Mouse (Mus musculus) neural tube, embryonic 15.5 days (tissue): ENCODE results near the gene Kif13a. TPM values are rescaled to one million over a fixed set of nuclear protein-coding genes. Genes with fewer than 3 reads are reported as not detected.

ENCODE experiments used
- ATAC-seq: fragments of 200-750 bp; cut with Nextera tagmentation; 2 replicates; pipeline ENCODE4 v1.8.0; 2017; ENCODE audit warnings: mild to moderate bottlenecking, moderate TSS enrichment, moderate library complexity; ENCODE audit not compliant: low FRiP score
- H3K27ac ChIP-seq: fragments of 300-500 bp; sonication (generic); replicated peaks from 2 replicates; pipeline ENCODE4 v1.5.1; 2015; ENCODE audit warnings: mild to moderate bottlenecking, inconsistent platforms
- H3K27me3 ChIP-seq: fragments of 300-500 bp; sonication (generic); replicated peaks from 2 replicates; pipeline ENCODE4 v1.6.1; 2015; ENCODE audit warnings: inconsistent platforms
- H3K36me3 ChIP-seq: fragments of 300-500 bp; sonication (generic); 2 replicates; pipeline ENCODE4 v1.6.1; 2015; ENCODE audit warnings: inconsistent platforms
- H3K4me1 ChIP-seq: fragments of 300-500 bp; sonication (generic); 2 replicates; pipeline ENCODE4 v1.6.1; 2015; ENCODE audit warnings: inconsistent platforms
- H3K4me2 ChIP-seq: fragments of 300-500 bp; sonication (generic); 2 replicates; pipeline ENCODE4 v1.6.1; 2015; ENCODE audit warnings: inconsistent platforms, mild to moderate bottlenecking, moderate library complexity
- H3K4me3 ChIP-seq: fragments of 300-500 bp; sonication (generic); replicated peaks from 2 replicates; pipeline ENCODE4 v1.5.1; 2015; ENCODE audit warnings: mild to moderate bottlenecking, inconsistent platforms
- H3K9ac ChIP-seq: fragments of 300-500 bp; sonication (generic); replicated peaks from 2 replicates; pipeline ENCODE4 v1.6.1; 2015; ENCODE audit warnings: mild to moderate bottlenecking, inconsistent platforms
- H3K9me3 ChIP-seq: fragments of 300-500 bp; sonication (generic); replicated peaks from 2 replicates; pipeline ENCODE4 v1.6.1; 2016; ENCODE audit warnings: inconsistent platforms
- WGBS: fragments of 180-500 bp; shearing (Covaris S2); methylation state at CpG from one replicate; pipeline ENCODE4 v1.1.7; 2015; ENCODE audit warnings: mixed read lengths; 5-methylcytosine and 5-hydroxymethylcytosine counted together
- polyA plus RNA-seq: library from polyadenylated mRNA; unstranded; fragments of >200 nt; fragmentation: Nextera tagmentation; extraction: Ambion mirVana; gene quantifications from 2 replicates; pipeline ENCODE4 v1.2.1, GENCODE M21; 2015

Kif13a gene
- polyA plus RNA-seq, 1 experiment from 2014 or later, result 10.2 TPM

- no peaks in the 10 kb centered on the region for H3K4me1 ChIP-seq
- no peak overlapping the region for H3K4me2 ChIP-seq
- no peak overlapping the region for H3K9ac ChIP-seq
- no peaks in the 10 kb centered on the region for H3K9me3 ChIP-seq
- no peaks in the 10 kb centered on the region for H3K36me3 ChIP-seq
- H3K4me3 ChIP-seq, result no peak overlapping the region
- no peak overlapping the region for H3K27ac ChIP-seq
- WGBS, result 91% methylated on average over 6 of the region's 6 CpGs
- ATAC-seq, result no peak
- no peaks in the 10 kb centered on the region for H3K27me3 ChIP-seq
These were observed 49.4 kb downstream of the Kif13a start for GRCm38 (mm10) chr13:46880243-46880642.

- 88% methylated on average over 4 of the region's 4 CpGs for WGBS
- no peaks in the 10 kb centered on the region for H3K36me3 ChIP-seq
- H3K4me1 ChIP-seq, result peaks cover 11% of the 10 kb centered on the region
- H3K9me3 ChIP-seq, result no peaks in the 10 kb centered on the region
- H3K27me3 ChIP-seq, result no peaks in the 10 kb centered on the region
- H3K27ac ChIP-seq, result no peak overlapping the region
- no peak for ATAC-seq
- no peak overlapping the region for H3K4me3 ChIP-seq
- no peak overlapping the region for H3K4me2 ChIP-seq
- H3K9ac ChIP-seq, result no peak overlapping the region
These were observed 52.6 kb downstream of the Kif13a start for GRCm38 (mm10) chr13:46877049-46877448.

GRCm38 (mm10) chr13:46875377-46875776 lies 54.3 kb downstream of the Kif13a start:
- Histone ChIP-seq H3K9me3 (no peaks in the 10 kb centered on the region), H3K27ac (no peak overlapping the region), H3K4me1 (peaks cover 17% of the 10 kb centered on the region), H3K4me2 (no peak overlapping the region), H3K4me3 (no peak overlapping the region), H3K36me3 (no peaks in the 10 kb centered on the region), H3K9ac (no peak overlapping the region), H3K27me3 (no peaks in the 10 kb centered on the region)
- no peak for ATAC-seq
- 81% methylated on average over 6 of the region's 6 CpGs for WGBS

GRCm38 (mm10) chr13:46872732-46873131 lies 56.9 kb downstream of the Kif13a start:
- 54% methylated on average over 11 of the region's 11 CpGs for WGBS

GRCm38 (mm10) chr13:46872194-46872593 lies 57.5 kb downstream of the Kif13a start:
- H3K4me3 ChIP-seq, result no peak overlapping the region
- H3K27me3 ChIP-seq, result no peaks in the 10 kb centered on the region
- no peaks in the 10 kb centered on the region for H3K9me3 ChIP-seq
- peak; percentile 45; the same call in 1 of the 2 replicates for ATAC-seq
- no peak overlapping the region for H3K27ac ChIP-seq
- H3K36me3 ChIP-seq, result no peaks in the 10 kb centered on the region
- H3K4me1 ChIP-seq, result peaks cover 17% of the 10 kb centered on the region
- H3K4me2 ChIP-seq, result no peak overlapping the region
- no peak overlapping the region for H3K9ac ChIP-seq
- 27% methylated on average over 6 of the region's 6 CpGs for WGBS

More at GRCm38 (mm10) chr13:46872732-46873131, 56.9 kb downstream of the Kif13a start:
- Histone ChIP-seq H3K4me3 (no peak overlapping the region), H3K27me3 (no peaks in the 10 kb centered on the region), H3K4me2 (no peak overlapping the region), H3K4me1 (peaks cover 17% of the 10 kb centered on the region), H3K9me3 (no peaks in the 10 kb centered on the region), H3K36me3 (no peaks in the 10 kb centered on the region), H3K9ac (no peak overlapping the region), H3K27ac (no peak overlapping the region)
- ATAC-seq, result no peak

GRCm38 (mm10) chr13:46869464-46869863 lies 60.2 kb downstream of the Kif13a start:
- Histone ChIP-seq H3K9ac (no peak overlapping the region), H3K27me3 (no peaks in the 10 kb centered on the region), H3K27ac (no peak overlapping the region), H3K4me2 (no peak overlapping the region), H3K9me3 (no peaks in the 10 kb centered on the region), H3K36me3 (no peaks in the 10 kb centered on the region), H3K4me3 (no peak overlapping the region), H3K4me1 (peaks cover 17% of the 10 kb centered on the region)
- ATAC-seq, result no peak
- WGBS, result 94% methylated on average over 13 of the region's 13 CpGs

GRCm38 (mm10) chr13:46863169-46863748 lies 66.4 kb downstream of the Kif13a start:
- Histone ChIP-seq H3K4me3 (no peak overlapping the region), H3K27ac (no peak overlapping the region), H3K9ac (no peak overlapping the region), H3K4me2 (no peak overlapping the region), H3K27me3 (no peaks in the 10 kb centered on the region), H3K36me3 (no peaks in the 10 kb centered on the region), H3K4me1 (0 out of 2 replicates have a peak, but pooled peaks cover 2% of the 10 kb centered on the region), H3K9me3 (no peaks in the 10 kb centered on the region)
- 88% methylated on average over 3 of the region's 3 CpGs for WGBS
- ATAC-seq, result no peak

GRCm38 (mm10) chr13:46859876-46860275 lies 69.8 kb downstream of the Kif13a start:
- ATAC-seq, result no peak
- 72% methylated on average over 2 of the region's 2 CpGs for WGBS
- H3K27ac ChIP-seq, result no peak overlapping the region

GRCm38 (mm10) chr13:46859173-46859572 lies 70.5 kb downstream of the Kif13a start:
- H3K9me3 ChIP-seq, result no peaks in the 10 kb centered on the region
- no peaks in the 10 kb centered on the region for H3K27me3 ChIP-seq
- no peak for ATAC-seq
- no peak overlapping the region for H3K4me2 ChIP-seq
- H3K4me3 ChIP-seq, result no peak overlapping the region
- no peaks in the 10 kb centered on the region for H3K36me3 ChIP-seq
- H3K9ac ChIP-seq, result no peak overlapping the region
- H3K27ac ChIP-seq, result no peak overlapping the region
- WGBS, result 90% methylated on average over 2 of the region's 2 CpGs
- 0 out of 2 replicates have a peak, but pooled peaks cover 2% of the 10 kb centered on the region for H3K4me1 ChIP-seq

More at GRCm38 (mm10) chr13:46859876-46860275, 69.8 kb downstream of the Kif13a start:
- H3K4me1 ChIP-seq, result 0 out of 2 replicates have a peak, but pooled peaks cover 2% of the 10 kb centered on the region
- H3K9me3 ChIP-seq, result no peaks in the 10 kb centered on the region
- H3K4me3 ChIP-seq, result no peak overlapping the region
- H3K36me3 ChIP-seq, result no peaks in the 10 kb centered on the region
- H3K9ac ChIP-seq, result no peak overlapping the region
- H3K27me3 ChIP-seq, result no peaks in the 10 kb centered on the region
- no peak overlapping the region for H3K4me2 ChIP-seq

GRCm38 (mm10) chr13:46858835-46859152 lies 70.9 kb downstream of the Kif13a start:
- Histone ChIP-seq H3K9ac (no peak overlapping the region), H3K27ac (no peak overlapping the region), H3K4me3 (no peak overlapping the region), H3K36me3 (no peaks in the 10 kb centered on the region), H3K4me1 (0 out of 2 replicates have a peak, but pooled peaks cover 2% of the 10 kb centered on the region), H3K9me3 (no peaks in the 10 kb centered on the region), H3K4me2 (no peak overlapping the region), H3K27me3 (no peaks in the 10 kb centered on the region)
- no peak for ATAC-seq
- whole genome bisulfite sequencing, result 78% methylated on average over 8 of the region's 8 CpGs

GRCm38 (mm10) chr13:46858143-46858834 lies 71.4 kb downstream of the Kif13a start:
- Histone ChIP-seq H3K36me3 (no peaks in the 10 kb centered on the region), H3K9me3 (no peaks in the 10 kb centered on the region), H3K27ac (no peak overlapping the region), H3K9ac (no peak overlapping the region), H3K27me3 (no peaks in the 10 kb centered on the region), H3K4me2 (no peak overlapping the region), H3K4me3 (no peak overlapping the region), H3K4me1 (0 out of 2 replicates have a peak, but pooled peaks cover 2% of the 10 kb centered on the region)
- 88% methylated on average over 8 of the region's 8 CpGs for WGBS
- no peak for ATAC-seq

- Histone ChIP-seq H3K9me3 (no peaks in the 10 kb centered on the region), H3K27ac (no peak overlapping the region), H3K4me3 (no peak overlapping the region), H3K4me2 (no peak overlapping the region), H3K27me3 (no peaks in the 10 kb centered on the region), H3K4me1 (0 out of 2 replicates have a peak, but pooled peaks cover 2% of the 10 kb centered on the region), H3K36me3 (no peaks in the 10 kb centered on the region), H3K9ac (no peak overlapping the region)
- ATAC-seq, result no peak
- WGBS, result 93% methylated on average over 5 of the region's 5 CpGs
These were observed 75.2 kb downstream of the Kif13a start for GRCm38 (mm10) chr13:46854456-46854855.
